Mouse (Mus musculus) B cell, adult 2 months (primary cell): Measurements from ENCODE around the gene Papln.

ENCODE experiments used
- DNase-seq, 2 experiments: peaks; one replicate each; pipeline ENCODE4 v3.0.0; 2022

The Papln gene

GRCm38 (mm10) chr12:83768235-83768899 is 4.9 kb downstream of the Papln start:
- no peak for DNase-seq

- peak; percentile 53 to 65 for DNase-seq
Measured at GRCm38 (mm10) chr12:83770418-83771256, 7.2 kb downstream of the Papln start.

- DNase-seq = no peak
Measured at GRCm38 (mm10) chr12:83775621-83776020, 12.2 kb downstream of the Papln start.

- DNase-seq = no peak
Measured at GRCm38 (mm10) chr12:83776766-83777165, 13.3 kb downstream of the Papln start.

GRCm38 (mm10) chr12:83780181-83780580 is 16.7 kb downstream of the Papln start:
- no peak for DNase-seq

GRCm38 (mm10) chr12:83781204-83781603 is 17.8 kb downstream of the Papln start:
- DNase-seq = no peak

GRCm38 (mm10) chr12:83781640-83782278 is 18.3 kb downstream of the Papln start:
- DNase-seq = no peak

GRCm38 (mm10) chr12:83782669-83783068 is 19.2 kb downstream of the Papln start:
- no peak for DNase-seq

- no peak for DNase-seq
Measured at GRCm38 (mm10) chr12:83785305-83785704, 21.9 kb downstream of the Papln start.

- DNase-seq = no peak
Measured at GRCm38 (mm10) chr12:83789051-83789780, 25.8 kb downstream of the Papln start.

GRCm38 (mm10) chr12:83789781-83790140 is 26.3 kb downstream of the Papln start:
- no peak for DNase-seq

GRCm38 (mm10) chr12:83790749-83791148 is 27.3 kb downstream of the Papln start:
- no peak for DNase-seq

GRCm38 (mm10) chr12:83791737-83792136 is 28.3 kb downstream of the Papln start:
- no peak for DNase-seq

- no peak for DNase-seq
Measured at GRCm38 (mm10) chr12:83792706-83793410, 29.4 kb downstream of the Papln start.

GRCm38 (mm10) chr12:83795051-83795450 is 31.6 kb downstream of the Papln start:
- no peak for DNase-seq

GRCm38 (mm10) chr12:83795586-83795985 is 32.2 kb downstream of the Papln start:
- DNase-seq = no peak

- no peak for DNase-seq
Measured at GRCm38 (mm10) chr12:83798313-83798712, 34.9 kb downstream of the Papln start.

GRCm38 (mm10) chr12:83800943-83801342 is 37.5 kb downstream of the Papln start:
- no peak for DNase-seq

- no peak for DNase-seq
Measured at GRCm38 (mm10) chr12:83803641-83804040, 40.2 kb downstream of the Papln start.

- no peak for DNase-seq
Measured at GRCm38 (mm10) chr12:83811901-83812300, 48.5 kb downstream of the Papln start.

GRCm38 (mm10) chr12:83816616-83817015 is 53.2 kb downstream of the Papln start:
- DNase-seq = no peak

GRCm38 (mm10) chr12:83830424-83830823 is 67.0 kb downstream of the Papln start:
- no peak for DNase-seq
